Mouse (Mus musculus) bone marrow macrophage, adult 2 months (primary cell): ENCODE results near the gene Traf5. TPM values are rescaled to one million over a fixed set of nuclear protein-coding genes. Genes with fewer than 3 reads are reported as not detected.

Source experiments
- H3K27ac ChIP-seq: 2 replicates; pipeline ENCODE4 v1.5.1; 2012; ENCODE audit warnings: low read depth, low read length; ENCODE audit not compliant: insufficient read depth
- H3K4me1 ChIP-seq: 2 replicates; pipeline ENCODE4 v1.6.1; 2012; ENCODE audit warnings: low read length; ENCODE audit not compliant: control insufficient read depth, insufficient read depth
- H3K4me3 ChIP-seq: 2 replicates; pipeline ENCODE4 v1.5.1; 2012; ENCODE audit warnings: mild to moderate bottlenecking, low read length, moderate library complexity; ENCODE audit not compliant: insufficient read depth
- CTCF ChIP-seq: IDR thresholded peaks from 2 replicates; pipeline ENCODE4 v1.5.1; 2012; ENCODE audit warnings: low read depth, mild to moderate bottlenecking, low read length, moderate library complexity
- POLR2A ChIP-seq: IDR thresholded peaks from 2 replicates; pipeline ENCODE4 v1.6.1; 2012; ENCODE audit warnings: mild to moderate bottlenecking, low read depth, low read length, borderline replicate concordance
- polyA plus RNA-seq: library from polyadenylated mRNA; stranded (reverse); fragments of >200 nt; gene quantifications from 2 replicates; pipeline ENCODE4 v1.2.4, GENCODE M21; 2012; ENCODE audit not compliant: missing spikeins, insufficient read depth, insufficient read length

Traf5 gene
- polyA plus RNA-seq, 1 experiment: 27.2 TPM

DNA sequence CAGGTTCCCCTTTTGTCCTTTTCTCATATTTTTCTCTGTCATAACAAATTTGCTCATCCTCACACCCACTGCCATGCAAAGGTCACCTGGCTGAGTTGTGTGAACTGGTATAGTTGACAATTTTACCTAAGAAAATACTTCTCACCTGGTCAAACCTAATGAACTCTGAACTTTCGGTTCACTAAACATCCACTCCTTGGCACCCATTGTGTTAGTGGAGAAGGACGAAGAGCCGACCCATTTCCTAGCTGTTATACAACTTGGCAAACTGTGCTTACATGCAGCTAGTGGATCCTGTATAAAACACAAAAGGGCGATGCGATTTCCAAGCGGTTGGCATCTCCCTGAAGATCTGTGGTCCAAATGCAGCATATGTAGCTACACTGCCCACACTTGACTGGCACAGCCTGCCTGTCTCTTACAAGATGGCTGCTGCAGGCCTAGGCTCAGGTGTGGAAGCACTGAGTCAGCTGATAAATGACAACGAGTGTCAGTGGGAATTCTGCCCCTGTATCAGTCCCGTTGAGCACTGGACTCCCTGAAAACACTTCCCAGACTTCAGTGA lies 95.7 kb downstream of the Traf5 start:
- H3K4me3 ChIP-seq: no peak overlapping the region
- H3K4me1 ChIP-seq: no peaks in the 10 kb centered on the region
- no peak for TF ChIP-seq POLR2A
- no peak for TF ChIP-seq CTCF
- H3K27ac ChIP-seq: no peak overlapping the region

DNA sequence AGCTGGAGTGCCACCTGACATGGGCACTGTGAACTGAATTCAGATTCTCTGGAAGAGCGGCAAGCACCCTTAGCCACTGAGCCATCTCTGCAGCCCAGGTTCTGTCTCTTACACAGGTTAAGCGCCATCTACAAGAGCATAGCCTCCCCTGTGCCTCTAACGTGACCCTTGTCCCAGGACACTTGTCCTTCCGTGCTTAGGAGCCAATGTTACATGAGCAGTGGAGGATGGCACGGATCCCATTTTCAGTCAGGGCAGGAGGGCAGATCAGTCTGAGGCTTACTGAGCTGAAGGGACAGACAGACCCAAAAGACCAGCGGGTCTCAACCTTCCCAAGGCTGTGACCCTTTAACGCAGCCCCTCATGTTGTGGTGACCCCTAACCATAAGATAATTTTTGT lies 96.4 kb downstream of the Traf5 start:
- TF ChIP-seq POLR2A: no peak
- no peak for TF ChIP-seq CTCF
- no peak overlapping the region for H3K27ac ChIP-seq
- no peaks in the 10 kb centered on the region for H3K4me1 ChIP-seq
- H3K4me3 ChIP-seq: no peak overlapping the region

DNA sequence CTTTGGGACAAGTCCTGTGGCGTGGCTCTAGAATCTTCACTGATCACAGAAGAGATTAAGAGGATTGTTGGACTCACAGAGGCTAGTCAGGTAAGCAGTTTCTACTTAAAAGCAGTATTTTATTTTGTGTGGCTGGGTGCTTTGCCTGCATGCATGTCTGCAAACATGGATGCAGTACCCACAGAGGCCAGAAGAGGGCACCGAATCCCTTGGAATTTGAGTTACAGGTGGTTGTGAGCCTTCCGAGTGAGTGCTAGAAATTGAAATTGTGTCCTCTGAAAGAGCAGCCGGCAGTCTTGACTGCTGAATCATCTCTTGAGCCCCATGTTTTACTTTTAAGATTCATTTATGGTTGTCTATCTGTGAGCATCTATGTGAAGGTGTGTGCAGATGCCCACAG lies 96.9 kb downstream of the Traf5 start:
- Histone ChIP-seq H3K4me1 (no peaks in the 10 kb centered on the region), H3K4me3 (no peak overlapping the region), H3K27ac (no peak overlapping the region)
- TF ChIP-seq CTCF (peak; percentile 81), POLR2A (no peak)

DNA sequence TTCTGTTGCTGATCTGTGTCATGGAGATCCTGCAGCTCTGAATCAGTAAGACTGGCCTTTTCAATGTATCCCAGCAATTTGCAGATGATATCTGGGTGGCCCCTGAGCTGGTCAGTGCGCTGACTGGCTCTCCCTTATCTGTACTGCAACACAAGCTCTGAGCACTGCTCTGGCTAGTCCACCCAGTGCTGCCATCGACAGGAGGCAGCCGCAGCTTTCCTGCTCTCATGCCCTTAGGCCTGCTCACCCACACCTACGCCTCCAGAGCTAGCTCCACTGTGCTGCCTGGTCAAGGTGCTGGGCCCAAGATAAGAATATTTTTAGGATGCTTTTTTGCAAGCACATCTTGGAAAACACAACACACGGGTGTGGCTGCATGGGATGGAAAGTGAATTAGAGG lies 97.9 kb downstream of the Traf5 start:
- Histone ChIP-seq H3K4me1 (no peaks in the 10 kb centered on the region), H3K27ac (no peak overlapping the region), H3K4me3 (no peak overlapping the region)
- TF ChIP-seq POLR2A: no peak
- no peak for TF ChIP-seq CTCF

DNA sequence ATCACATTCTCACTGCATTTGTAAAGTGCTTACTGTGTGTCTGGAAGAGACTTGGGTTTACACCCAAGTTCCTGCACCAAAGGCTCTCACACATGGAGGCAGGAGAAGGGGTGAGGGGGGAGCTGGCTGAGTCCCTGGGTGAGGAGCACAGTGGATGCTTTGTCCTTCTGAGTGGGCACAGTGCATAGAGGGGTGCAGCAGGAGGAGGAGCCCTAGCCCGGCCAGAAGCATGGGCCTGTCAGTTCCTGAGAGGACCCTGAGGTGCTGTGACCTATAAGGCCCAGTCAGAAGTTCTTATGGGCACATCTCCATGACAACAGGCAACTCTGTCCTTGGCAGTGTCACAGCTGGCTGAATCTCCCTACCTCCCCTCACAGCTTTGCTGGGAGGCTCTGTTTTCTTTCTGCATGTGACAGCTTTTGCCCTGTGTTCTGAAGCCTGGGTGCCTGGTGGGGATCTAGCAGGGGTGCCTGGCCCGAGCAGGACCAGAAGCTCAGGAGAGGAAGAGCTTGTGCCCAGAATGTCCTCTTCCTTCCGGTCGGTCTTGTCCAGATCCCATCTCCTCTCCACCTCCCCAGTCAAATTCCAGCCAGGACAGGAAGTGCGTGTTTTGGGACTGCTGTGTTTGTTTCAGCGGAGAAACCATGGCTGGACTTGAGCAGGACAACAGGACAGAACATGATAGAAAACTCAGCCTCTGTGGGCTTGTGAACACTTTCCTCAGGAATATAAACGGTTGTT lies 100.1 kb downstream of the Traf5 start:
- Histone ChIP-seq H3K4me3 (no peak overlapping the region), H3K4me1 (no peaks in the 10 kb centered on the region), H3K27ac (no peak overlapping the region)
- TF ChIP-seq CTCF (no peak), POLR2A (no peak)

DNA sequence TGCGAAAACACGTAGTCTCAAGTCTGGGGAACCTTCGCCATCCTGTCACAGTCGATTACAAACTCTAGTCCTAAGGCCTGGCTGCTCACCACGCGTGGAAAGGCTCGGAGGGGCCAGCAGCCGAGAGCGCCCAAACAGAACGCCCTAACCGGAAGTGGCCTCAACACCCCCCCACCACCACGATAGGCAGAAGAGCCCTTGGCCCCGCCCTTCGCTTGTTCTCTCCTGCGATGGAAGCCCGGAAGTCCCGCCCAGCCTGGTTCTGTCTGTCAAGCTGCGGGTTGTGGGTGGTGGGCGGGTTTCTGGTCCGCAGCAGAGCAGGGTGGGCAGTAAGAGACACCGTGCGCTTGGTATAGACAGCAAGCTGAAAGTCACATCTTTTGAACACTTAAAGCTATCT lies 102.4 kb downstream of the Traf5 start:
- peak overlapping the region; percentile 42 for H3K27ac ChIP-seq
- H3K4me1 ChIP-seq: peaks cover 1% of the 10 kb centered on the region; the same call in 1 of the 2 replicates
- no peak for TF ChIP-seq CTCF
- no peak for TF ChIP-seq POLR2A
- H3K4me3 ChIP-seq: peak overlapping the region; percentile 64

DNA sequence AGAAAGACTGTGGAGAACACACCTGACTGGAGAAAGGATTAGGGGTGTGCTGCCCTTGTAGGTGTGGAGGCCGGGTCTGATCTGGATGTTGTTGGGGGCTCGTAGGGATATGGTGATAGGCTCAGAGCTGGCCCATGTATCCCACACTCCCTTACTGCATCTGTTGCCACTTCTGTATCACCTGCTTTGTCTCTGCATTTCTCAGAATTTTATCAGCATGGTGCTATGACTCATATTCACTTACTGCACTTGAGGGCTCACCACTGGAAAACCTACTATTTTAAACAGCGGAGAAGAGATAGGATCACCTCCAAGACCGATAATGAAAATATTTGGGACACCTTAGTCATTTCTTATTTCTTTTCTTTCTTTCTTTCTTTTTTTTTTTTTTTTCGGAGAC lies 103.3 kb downstream of the Traf5 start:
- Histone ChIP-seq H3K4me3 (peak overlapping the region; percentile 64; the same call in 1 of the 2 replicates), H3K4me1 (peaks cover 10% of the 10 kb centered on the region), H3K27ac (no peak overlapping the region)
- TF ChIP-seq CTCF (no peak), POLR2A (no peak)

DNA sequence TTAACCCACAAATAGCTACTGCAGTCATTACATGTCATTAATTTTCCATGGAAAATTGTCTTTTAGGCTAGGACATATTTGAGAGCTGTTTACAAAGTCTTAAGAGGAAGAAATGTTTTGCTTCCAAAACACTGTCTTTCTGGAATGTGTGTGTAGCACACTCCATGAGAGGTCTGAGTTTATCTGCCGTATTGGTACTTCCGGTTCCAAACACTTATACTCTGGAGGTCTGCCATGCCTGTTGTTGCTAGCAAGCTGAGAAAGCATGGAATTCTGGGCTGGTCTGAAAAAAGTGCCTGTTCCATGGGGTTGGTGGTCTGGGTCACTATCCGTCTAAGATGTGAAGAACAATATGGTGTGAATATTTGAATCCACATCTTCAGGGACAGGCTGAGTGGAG lies 103.7 kb downstream of the Traf5 start:
- peaks cover 14% of the 10 kb centered on the region for H3K4me1 ChIP-seq
- TF ChIP-seq POLR2A: no peak
- no peak for TF ChIP-seq CTCF
- no peak overlapping the region for H3K4me3 ChIP-seq
- H3K27ac ChIP-seq: no peak overlapping the region

DNA sequence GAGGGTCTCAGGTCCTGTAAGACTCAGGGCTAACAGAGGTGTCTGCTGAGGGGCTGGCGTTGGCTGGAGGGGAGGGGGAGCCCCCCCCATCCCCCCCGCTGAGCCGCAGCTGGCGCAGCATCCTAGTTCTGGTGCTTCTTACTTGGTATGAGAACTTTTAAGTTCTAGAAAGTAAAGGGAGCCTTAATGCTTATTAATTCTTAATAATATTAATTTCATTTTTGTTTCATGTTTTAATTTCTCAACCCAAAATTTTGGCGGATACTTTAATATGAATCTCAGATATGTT lies 104.9 kb downstream of the Traf5 start:
- H3K4me3 ChIP-seq: no peak overlapping the region
- H3K4me1 ChIP-seq: peaks cover 14% of the 10 kb centered on the region
- TF ChIP-seq POLR2A: no peak
- TF ChIP-seq CTCF: no peak
- no peak overlapping the region for H3K27ac ChIP-seq

DNA sequence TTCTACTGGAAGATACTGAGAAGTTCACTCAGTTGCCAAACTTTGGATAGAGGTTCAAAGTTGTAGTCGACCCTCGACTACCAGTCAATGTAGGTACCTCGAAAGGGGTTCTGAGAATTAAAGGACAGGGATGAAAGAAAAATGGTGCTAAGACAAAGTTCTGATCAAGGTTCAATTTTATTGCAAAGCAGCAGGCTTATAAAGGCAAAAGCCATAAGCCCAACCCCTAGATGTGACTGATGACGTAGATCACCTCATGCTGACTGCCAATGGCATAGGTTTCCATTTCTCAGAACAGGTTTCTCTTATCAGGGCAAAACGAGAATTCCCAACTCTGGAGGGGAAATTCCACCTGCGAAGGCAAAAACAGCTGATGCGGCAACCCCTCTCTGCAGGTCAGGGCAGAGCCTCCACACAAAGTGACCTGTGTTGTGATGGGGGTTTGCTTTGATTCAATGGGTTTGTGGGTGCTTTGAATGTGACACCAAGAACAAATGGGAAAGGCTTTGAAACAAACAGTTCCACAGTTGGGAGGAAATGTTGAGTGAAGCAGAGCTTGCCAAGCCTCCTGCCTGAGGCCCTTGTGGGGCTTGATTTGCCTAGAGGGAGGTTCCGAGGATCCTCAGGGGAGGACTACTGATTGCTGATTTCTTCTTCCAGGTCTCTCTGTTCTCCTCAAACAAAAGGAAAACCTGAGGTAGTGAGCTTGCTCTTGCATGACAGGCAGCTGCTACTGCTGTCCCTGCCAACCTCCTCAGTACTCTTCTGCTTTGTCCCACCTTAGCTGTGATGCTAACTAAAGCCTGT lies 105.5 kb downstream of the Traf5 start:
- Histone ChIP-seq H3K27ac (no peak overlapping the region), H3K4me1 (peaks cover 14% of the 10 kb centered on the region), H3K4me3 (no peak overlapping the region)
- TF ChIP-seq POLR2A (no peak), CTCF (no peak)
